Mouse (Mus musculus) left cerebral cortex, adult 2 months (tissue): ENCODE results near the gene Zfp184. TPM values are rescaled to one million over a fixed set of nuclear protein-coding genes. Genes with fewer than 3 reads are reported as not detected.

ENCODE experiments used
- DNase-seq, 2 experiments: peaks; one replicate each; pipeline ENCODE4 v3.0.0; 2021 to 2022; ENCODE audit warnings: low spot score in 2 of 2, mixed read lengths in 1 of 2; ENCODE audit errors: extremely low spot score in 1 of 2
- H3K27ac ChIP-seq: fragments of 200-600 bp; 2 replicates; pipeline ENCODE4 v1.8.1; 2022
- H3K4me3 ChIP-seq: fragments of 200-600 bp; 2 replicates; pipeline ENCODE4 v1.8.1; 2022
- CTCF ChIP-seq: fragments of 200-600 bp; IDR thresholded peaks from 2 replicates; pipeline ENCODE4 v1.8.1; 2022; ENCODE audit warnings: antibody characterized with exemption, mild to moderate bottlenecking, moderate library complexity
- intact Hi-C: fragments of 180-260 bp; cut with DNase I; formaldehyde crosslinking; loops from one replicate; pipeline ENCODE4 v1.15.1; 2025
- total RNA-seq, 2 experiments: library from RNA; stranded (reverse); gene quantifications; 2 replicates each; pipeline ENCODE4 v1.2.3; 2021

Zfp184 gene
- total RNA-seq, 2 experiments from 2014 or later: 3.8 to 3.9 TPM

GRCm38 (mm10) chr13:21994896-21995295 is 50.0 kb downstream of the Zfp184 start:
- no peak for TF ChIP-seq CTCF
- DNase-seq: no peak
- intact Hi-C loops: loop anchor here (2.0 kb wide), 2 partner anchors 20 kb away; no protein-coding TSS in a partner anchor
- no peak overlapping the region for H3K27ac ChIP-seq
- H3K4me3 ChIP-seq: peak overlapping the region; percentile 24; the same call in 1 of the 2 replicates

DNA sequence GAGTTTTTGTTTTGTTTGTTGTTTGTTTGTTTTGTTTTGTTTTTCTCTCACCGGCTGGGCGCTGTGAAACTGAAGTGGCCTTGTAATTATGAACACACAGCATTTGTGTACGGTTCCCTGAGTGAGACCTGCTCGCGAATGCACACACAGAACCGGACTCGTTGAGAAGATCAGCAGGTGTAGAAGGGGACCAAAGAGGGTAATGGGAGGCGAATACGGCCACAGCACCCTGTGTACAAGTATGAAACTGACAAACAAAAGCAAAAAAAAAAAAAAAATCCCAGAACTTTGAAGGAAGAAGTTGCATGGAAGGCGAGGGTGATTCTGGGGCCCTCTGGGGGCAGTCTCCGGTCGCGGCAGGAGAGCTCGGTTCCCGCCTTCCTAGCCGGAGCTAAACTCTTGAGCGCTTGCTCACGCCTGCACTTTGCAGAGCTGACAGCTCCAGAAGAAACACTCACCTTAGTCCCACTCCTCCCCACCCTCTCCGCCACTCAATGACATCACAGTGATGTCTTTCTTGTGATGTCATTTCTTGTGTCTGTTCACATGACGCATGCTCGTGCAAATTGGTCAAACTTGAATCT is 50.5 kb downstream of the Zfp184 start:
- no peak; the same call in 1 of the 2 replicates for TF ChIP-seq CTCF
- Histone ChIP-seq H3K4me3 (peak overlapping the region; percentile 24; the same call in 1 of the 2 replicates), H3K27ac (no peak overlapping the region)
- intact Hi-C loops: loop anchor here (2.0 kb wide), 2 partner anchors 19 to 21 kb away; no protein-coding TSS in a partner anchor
- DNase-seq: no peak

GRCm38 (mm10) chr13:21996101-21996839 is 51.4 kb downstream of the Zfp184 start:
- intact Hi-C loops: no loop called here
- no peak for TF ChIP-seq CTCF
- H3K27ac ChIP-seq: no peak overlapping the region
- peak overlapping the region; percentile 21 for H3K4me3 ChIP-seq
- DNase-seq: no peak

GRCm38 (mm10) chr13:21996840-21997185 is 51.9 kb downstream of the Zfp184 start:
- intact Hi-C loops: no loop called here
- DNase-seq: no peak
- H3K4me3 ChIP-seq: peak overlapping the region; percentile 21
- TF ChIP-seq CTCF: no peak
- H3K27ac ChIP-seq: no peak overlapping the region

GRCm38 (mm10) chr13:21997201-21997820 is 52.4 kb downstream of the Zfp184 start:
- Histone ChIP-seq H3K27ac (no peak overlapping the region), H3K4me3 (peak overlapping the region; percentile 21)
- no peak for TF ChIP-seq CTCF
- intact Hi-C loops: no loop called here
- DNase-seq: no peak

DNA sequence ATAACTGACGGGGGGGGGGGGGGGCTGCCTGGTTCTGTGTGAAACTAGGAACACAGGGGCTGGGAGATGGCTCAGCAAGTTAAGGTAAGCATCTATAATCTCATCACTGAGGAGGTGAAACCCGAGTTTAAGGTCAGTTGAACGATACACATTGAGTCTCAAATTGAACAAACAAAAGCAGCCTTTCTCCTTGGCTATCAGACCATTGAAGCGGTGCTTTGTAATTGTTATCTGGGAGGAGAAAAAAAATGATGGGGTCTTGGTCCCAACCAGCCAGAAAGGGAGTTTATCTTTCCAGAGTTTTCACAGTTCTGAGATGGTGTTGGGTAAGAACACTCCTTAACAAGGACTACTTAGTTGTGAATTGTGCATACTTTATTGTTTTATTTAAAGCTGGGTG is 52.9 kb downstream of the Zfp184 start:
- no peak for TF ChIP-seq CTCF
- H3K27ac ChIP-seq: no peak overlapping the region
- no peak overlapping the region for H3K4me3 ChIP-seq
- DNase-seq: no peak
- intact Hi-C loops: no loop called here

GRCm38 (mm10) chr13:21998412-21998811 is 53.5 kb downstream of the Zfp184 start:
- intact Hi-C loops: no loop called here
- TF ChIP-seq CTCF: no peak
- Histone ChIP-seq H3K4me3 (no peak overlapping the region), H3K27ac (no peak overlapping the region)
- no peak for DNase-seq

DNA sequence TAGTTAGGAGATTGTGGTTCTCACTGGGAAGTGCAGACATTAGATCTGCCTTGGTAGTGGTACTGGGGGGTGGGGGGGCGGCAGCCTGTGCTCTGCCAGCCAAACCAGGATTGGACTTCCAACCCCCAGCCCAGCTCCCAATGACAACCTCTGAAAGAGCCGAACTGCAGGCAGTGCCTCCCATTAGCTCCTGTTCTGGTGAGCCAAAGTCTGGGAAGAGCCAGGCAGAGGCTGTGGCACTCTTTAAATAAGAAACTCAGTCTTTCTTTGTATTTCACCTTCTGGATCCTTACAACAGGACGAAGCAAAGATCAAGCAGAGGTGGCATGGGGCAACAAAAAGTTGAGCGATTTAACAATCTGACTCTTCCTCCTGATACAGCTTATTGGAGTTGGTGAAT is 54.3 kb downstream of the Zfp184 start:
- TF ChIP-seq CTCF: no peak
- intact Hi-C loops: no loop called here
- no peak overlapping the region for H3K27ac ChIP-seq
- no peak overlapping the region for H3K4me3 ChIP-seq
- DNase-seq: no peak

- TF ChIP-seq CTCF: no peak
- intact Hi-C loops: loop anchor here (10.0 kb wide), 1 partner anchor 1393 kb away; no protein-coding TSS in a partner anchor
- no peak for DNase-seq
- Histone ChIP-seq H3K27ac (no peak overlapping the region), H3K4me3 (no peak overlapping the region)
These were observed 56.5 kb downstream of the Zfp184 start for GRCm38 (mm10) chr13:22001346-22001745.

GRCm38 (mm10) chr13:22001823-22002222 is 56.9 kb downstream of the Zfp184 start:
- Histone ChIP-seq H3K4me3 (no peak overlapping the region), H3K27ac (no peak overlapping the region)
- no peak for DNase-seq
- TF ChIP-seq CTCF: no peak
- intact Hi-C loops: loop anchor here (10.0 kb wide), 1 partner anchor 1393 kb away; no protein-coding TSS in a partner anchor

DNA sequence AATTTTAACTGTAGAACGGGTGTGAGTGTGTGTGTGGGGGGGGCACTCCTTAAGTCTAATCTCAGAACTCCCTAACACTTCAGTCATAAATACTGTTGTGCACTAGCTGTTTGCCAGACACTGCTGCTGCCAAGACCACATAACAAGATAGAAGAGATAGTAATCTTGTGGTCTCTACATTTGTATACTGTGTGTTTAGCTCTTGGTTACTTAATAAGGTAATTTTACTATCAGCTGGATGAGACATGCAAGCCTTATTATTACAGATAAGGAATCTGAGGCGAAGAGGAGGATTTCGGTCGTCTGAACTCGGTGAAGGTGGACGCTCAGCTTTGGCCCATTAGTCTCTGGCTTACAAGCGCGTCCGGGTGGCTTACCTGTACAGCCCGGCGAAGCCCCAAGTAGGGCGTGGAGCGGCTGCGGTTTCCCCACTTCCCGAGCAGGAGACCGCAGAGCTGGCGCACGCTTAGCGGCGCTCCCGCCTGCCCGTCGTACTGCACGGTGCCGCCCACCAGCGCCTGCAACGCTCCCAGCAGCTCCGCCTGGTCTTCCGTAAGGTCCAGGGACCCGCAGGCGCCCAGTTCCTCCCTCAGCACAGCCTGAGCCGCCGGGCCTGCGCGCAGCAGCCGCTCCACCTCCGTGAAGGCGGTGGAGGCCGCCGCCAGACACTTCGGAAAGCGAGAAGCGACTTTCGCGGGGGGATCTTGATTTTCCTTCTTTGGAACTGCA is 60.9 kb downstream of the Zfp184 start:
- DNase-seq: peak in 1 of 2 experiments; percentile 47
- intact Hi-C loops: loop anchor here (10.0 kb wide), 1 partner anchor 1389 kb away; no protein-coding TSS in a partner anchor
- no peak for TF ChIP-seq CTCF
- Histone ChIP-seq H3K27ac (no peak overlapping the region), H3K4me3 (peak overlapping the region; percentile 52)
